Mouse (Mus musculus) lung, adult 2 months (tissue): ENCODE measurements around the gene Slc38a4. TPM values are rescaled to one million over a fixed set of nuclear protein-coding genes. Genes with fewer than 3 reads are reported as not detected.

Experiments
- DNase-seq: peaks from one replicate; pipeline ENCODE4 v3.0.0; 2022
- H3K4me1 ChIP-seq: fragments of 200-500 bp; 2 replicates; pipeline ENCODE4 v1.6.1; 2011; ENCODE audit warnings: low read length; ENCODE audit not compliant: control insufficient read depth, insufficient read depth
- H3K4me3 ChIP-seq: fragments of 200-500 bp; replicated peaks from 2 replicates; pipeline ENCODE3; 2011; ENCODE audit warnings: low read depth, mild to moderate bottlenecking, control low read depth, low read length; ENCODE audit errors: extremely low read depth
- CTCF ChIP-seq: fragments of 200-500 bp; IDR thresholded peaks from 2 replicates; pipeline ENCODE4 v1.5.1; 2011; ENCODE audit warnings: mild to moderate bottlenecking, low read length, control low read depth; ENCODE audit not compliant: insufficient read depth
- POLR2A ChIP-seq: fragments of 200-500 bp; IDR thresholded peaks from 2 replicates; pipeline ENCODE4 v1.6.1; 2011; ENCODE audit warnings: low read depth, mild to moderate bottlenecking, control low read depth, low read length, borderline replicate concordance; ENCODE audit errors: extremely low read depth
- WGBS: fragments of 180-500 bp; shearing (Covaris S2); methylation state at CpG from one replicate; pipeline ENCODE4 v1.1.7; 2018; 5-methylcytosine and 5-hydroxymethylcytosine counted together
- polyA plus RNA-seq: library from polyadenylated mRNA; depleted of rRNA; stranded (reverse); fragments of >200 nt; gene quantifications from 2 replicates; pipeline ENCODE4 v1.2.3, GENCODE M21; 2012

Gene Slc38a4
- polyA plus RNA-seq, 1 experiment = 6.7 TPM

GRCm38 (mm10) chr15:97022213-97022612 is 33.5 kb downstream of the Slc38a4 start:
- TF ChIP-seq POLR2A = no peak
- TF ChIP-seq CTCF = no peak
- Histone ChIP-seq H3K4me3 (no peak overlapping the region), H3K4me1 (no peaks in the 10 kb centered on the region)
- DNase-seq = no peak
- WGBS = 87% methylated on average over 2 of the region's 2 CpGs

- Histone ChIP-seq H3K4me1 (no peaks in the 10 kb centered on the region), H3K4me3 (no peak overlapping the region)
- DNase-seq = no peak
- TF ChIP-seq POLR2A = no peak
- WGBS = 73% methylated on average over 6 of the region's 6 CpGs
Observed at GRCm38 (mm10) chr15:97020221-97020620, 35.5 kb downstream of the Slc38a4 start.

- peak overlapping the region; percentile 61 for H3K4me3 ChIP-seq
- H3K4me1 ChIP-seq = no peaks in the 10 kb centered on the region
- no peak for DNase-seq
- WGBS = 71% methylated on average over 11 of the region's 11 CpGs
- TF ChIP-seq CTCF = no peak
- TF ChIP-seq POLR2A = no peak
Observed at GRCm38 (mm10) chr15:97019323-97019722, 36.4 kb downstream of the Slc38a4 start.

- TF ChIP-seq CTCF (no peak), POLR2A (no peak)
- no peak for DNase-seq
- H3K4me1 ChIP-seq = no peaks in the 10 kb centered on the region
- H3K4me3 ChIP-seq = no peak overlapping the region
- 83% methylated on average over 9 of the region's 9 CpGs for WGBS
Observed at GRCm38 (mm10) chr15:97017195-97017594, 38.6 kb downstream of the Slc38a4 start.

GRCm38 (mm10) chr15:97015036-97015596 is 40.6 kb downstream of the Slc38a4 start:
- H3K4me1 ChIP-seq = no peaks in the 10 kb centered on the region
- DNase-seq = no peak
- TF ChIP-seq POLR2A (no peak), CTCF (no peak)
- WGBS = 69% methylated on average over 12 of the region's 12 CpGs
- H3K4me3 ChIP-seq = no peak overlapping the region

GRCm38 (mm10) chr15:97011599-97012372 is 44.0 kb downstream of the Slc38a4 start:
- no peak for TF ChIP-seq CTCF
- no peak for TF ChIP-seq POLR2A
- Histone ChIP-seq H3K4me1 (no peaks in the 10 kb centered on the region), H3K4me3 (no peak overlapping the region)
- no peak for DNase-seq
- WGBS = 78% methylated on average over 14 of the region's 14 CpGs

GRCm38 (mm10) chr15:97009271-97009670 is 46.5 kb downstream of the Slc38a4 start:
- no peak overlapping the region for H3K4me3 ChIP-seq
- H3K4me1 ChIP-seq = no peaks in the 10 kb centered on the region
- TF ChIP-seq POLR2A = no peak
- TF ChIP-seq CTCF = no peak
- DNase-seq = no peak
- WGBS = 80% methylated on average over 3 of the region's 3 CpGs

- TF ChIP-seq POLR2A (no peak), CTCF (no peak)
- no peak for DNase-seq
- peaks cover 9% of the 10 kb centered on the region for H3K4me1 ChIP-seq
- WGBS = 75% methylated on average over 15 of the region's 15 CpGs
- H3K4me3 ChIP-seq = no peak overlapping the region
Observed at GRCm38 (mm10) chr15:97005631-97006234, 50.0 kb downstream of the Slc38a4 start.

GRCm38 (mm10) chr15:97004525-97004867 is 51.3 kb downstream of the Slc38a4 start:
- WGBS = 47% methylated on average over 7 of the region's 7 CpGs
- peak; percentile 39 for DNase-seq
- Histone ChIP-seq H3K4me1 (peaks cover 12% of the 10 kb centered on the region), H3K4me3 (no peak overlapping the region)
- no peak for TF ChIP-seq CTCF
- TF ChIP-seq POLR2A = no peak

- no peak for DNase-seq
- TF ChIP-seq CTCF = no peak
- TF ChIP-seq POLR2A = no peak
- WGBS = 34% methylated on average over 10 of the region's 10 CpGs
Observed at GRCm38 (mm10) chr15:97003851-97004524, 51.8 kb downstream of the Slc38a4 start.

More at GRCm38 (mm10) chr15:97003851-97004524, 51.8 kb downstream of the Slc38a4 start:
- Histone ChIP-seq H3K4me3 (no peak overlapping the region), H3K4me1 (peaks cover 12% of the 10 kb centered on the region)
